Comparison of ENCODE assay signal across 14 mouse cellular contexts in the genomic region with DNA sequence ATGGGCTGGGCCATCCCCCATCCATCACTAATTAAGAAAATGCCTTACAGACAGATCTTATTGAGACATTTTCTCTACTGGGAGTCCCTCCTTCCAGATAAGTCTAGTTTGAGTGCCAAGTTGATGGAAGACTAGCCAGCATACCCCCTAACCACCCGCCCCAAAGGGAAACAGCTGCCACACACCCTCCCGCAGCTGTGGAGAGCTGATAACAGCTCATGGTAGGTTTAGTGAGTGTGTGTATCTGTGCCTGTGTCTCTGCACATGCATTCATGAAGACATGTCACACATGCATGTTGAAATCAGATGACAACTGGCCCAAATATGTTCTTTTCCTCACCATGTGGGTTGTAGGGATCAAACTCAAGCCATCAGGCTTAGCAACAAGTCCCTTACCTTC. TPM values are rescaled to one million over a fixed set of nuclear protein-coding genes. Genes with fewer than 3 reads are reported as not detected.
DNase-seq lines count a peak whose midpoint lies in the region; ATAC-seq lines count a peak whose summit lies in the region.
"Had no signal": no experiment of that assay in that cellular context is flagged by ENCODE, and none has a peak within 500 bp of the region (broad histone marks: within the 10 kb centered on the region; RNA-seq: fewer than 3 reads in every experiment).

No protein-coding gene starts in this region.

- H3K9me3 ChIP-seq in lung, embryonic 15.5 days, result no peaks in the 10 kb centered on the region
- no peaks in the 10 kb centered on the region for H3K9me3 ChIP-seq in liver, embryonic 16.5 days (replicated peaks; ENCODE audit: control insufficient read depth, low read length)
- no peaks in the 10 kb centered on the region for H3K9me3 ChIP-seq in forebrain, embryonic 15.5 days
- H3K9me3 ChIP-seq: limb, embryonic 12.5 days; midbrain, embryonic 13.5 days; neural tube, embryonic 13.5 days had no signal

- DNase-seq in lung, adult 18-20 months, result no peak
- DNase-seq in c-Kit-positive CD71-positive TER-119-positive erythroid progenitor cells, embryonic 14.5 days (ENCODE audit: low spot score), result peak; percentile 89
- DNase-seq in thymus, postnatal 10 days (ENCODE audit: low spot score in 2 of 2), result peak; percentile 58 to 62
- no peak for DNase-seq in gastrocnemius, adult 8-10 months (ENCODE audit: low spot score in 2 of 2)
- no peak for DNase-seq in cerebellum, postnatal 10 days
- DNase-seq: gastrocnemius, postnatal 25 days; heart, postnatal 14 days; kidney, adult 18-20 months had no signal

- no peak overlapping the region for H3K4me3 ChIP-seq in lung, embryonic 15.5 days
- no peak overlapping the region for H3K4me3 ChIP-seq in liver, embryonic 16.5 days (ENCODE audit: low read depth, low read length)
- H3K4me3 ChIP-seq in forebrain, embryonic 15.5 days, result no peak overlapping the region
- H3K4me3 ChIP-seq: limb, embryonic 12.5 days; midbrain, embryonic 13.5 days; neural tube, embryonic 13.5 days had no signal

- H3K27me3 ChIP-seq in lung, embryonic 15.5 days, result no peaks in the 10 kb centered on the region
- no peaks in the 10 kb centered on the region for H3K27me3 ChIP-seq in liver, embryonic 16.5 days (ENCODE audit: control insufficient read depth, insufficient read depth, low read depth, low read length)
- H3K27me3 ChIP-seq in forebrain, embryonic 15.5 days, result no peaks in the 10 kb centered on the region
- H3K27me3 ChIP-seq: limb, embryonic 12.5 days; midbrain, embryonic 13.5 days had no signal

- WGBS in lung, embryonic 15.5 days, result 63% methylated on average over 2 of the region's 2 CpGs
- 14% methylated on average over 2 of the region's 2 CpGs for WGBS in liver, embryonic 16.5 days (ENCODE audit: insufficient replicate concordance)
- 90% methylated on average over 2 of the region's 2 CpGs for WGBS in forebrain, embryonic 15.5 days

- 0 out of 2 replicates have a peak, but pooled peaks cover 3% of the 10 kb centered on the region for H3K4me1 ChIP-seq in lung, embryonic 15.5 days
- peaks cover 52% of the 10 kb centered on the region for H3K4me1 ChIP-seq in liver, embryonic 16.5 days (ENCODE audit: control insufficient read depth, low read depth, low read length)
- H3K4me1 ChIP-seq in forebrain, embryonic 15.5 days, result peaks cover 7% of the 10 kb centered on the region; the same call in 1 of the 2 replicates
- H3K4me1 ChIP-seq: limb, embryonic 12.5 days; midbrain, embryonic 13.5 days; neural tube, embryonic 13.5 days had no signal

- no peak overlapping the region for H3K9ac ChIP-seq in lung, embryonic 15.5 days
- peak overlapping the region; percentile 5; the same call in 1 of the 2 replicates for H3K9ac ChIP-seq in liver, embryonic 16.5 days (ENCODE audit: low read depth, low read length)
- no peak overlapping the region for H3K9ac ChIP-seq in forebrain, embryonic 15.5 days (replicated peaks)
- H3K9ac ChIP-seq: limb, embryonic 12.5 days; midbrain, embryonic 13.5 days; neural tube, embryonic 13.5 days had no signal

- no peak overlapping the region for H3K27ac ChIP-seq in lung, embryonic 15.5 days
- H3K27ac ChIP-seq in liver, embryonic 16.5 days (ENCODE audit: low read length), result peak overlapping the region; percentile 94
- no peak overlapping the region for H3K27ac ChIP-seq in forebrain, embryonic 15.5 days (replicated peaks)
- H3K27ac ChIP-seq: limb, embryonic 12.5 days; midbrain, embryonic 13.5 days; neural tube, embryonic 13.5 days had no signal

- no peaks in the 10 kb centered on the region for H3K36me3 ChIP-seq in lung, embryonic 15.5 days
- no peaks in the 10 kb centered on the region for H3K36me3 ChIP-seq in liver, embryonic 16.5 days (ENCODE audit: control insufficient read depth, insufficient read depth)
- no peaks in the 10 kb centered on the region for H3K36me3 ChIP-seq in forebrain, embryonic 15.5 days
- H3K36me3 ChIP-seq: limb, embryonic 12.5 days; midbrain, embryonic 13.5 days; neural tube, embryonic 13.5 days had no signal

- no peak overlapping the region for H3K4me2 ChIP-seq in lung, embryonic 15.5 days
- peak overlapping the region; percentile 58 for H3K4me2 ChIP-seq in liver, embryonic 16.5 days (ENCODE audit: low read depth, low read length)
- H3K4me2 ChIP-seq in forebrain, embryonic 15.5 days (replicated peaks), result no peak overlapping the region
- H3K4me2 ChIP-seq: limb, embryonic 12.5 days; midbrain, embryonic 13.5 days; neural tube, embryonic 13.5 days had no signal

- peak; percentile 43; the same call in 1 of the 2 replicates for ATAC-seq in lung, embryonic 15.5 days (ENCODE audit: borderline replicate concordance, extremely low read depth, low FRiP score, low TSS enrichment)
- ATAC-seq in liver, embryonic 16.5 days (ENCODE audit: low read depth), result peak; percentile 99
- ATAC-seq in forebrain, embryonic 15.5 days (replicated peaks), result no peak
- ATAC-seq: midbrain, embryonic 13.5 days had no signal

RNA-seq across cellular contexts. Expression of gene 2610301B20Rik, which starts 40.5 kb away (rescaled TPM):
- 28.4 and 28.8 TPM in 2 replicates for polyA plus RNA-seq in lung, embryonic 15.5 days (2015; fragmentation: Nextera tagmentation; extraction: Ambion mirVana)
- 7.9 and 8.3 TPM in 2 replicates for polyA plus RNA-seq in liver, embryonic 16.5 days (2015; fragmentation: Nextera tagmentation; extraction: Ambion mirVana)
- 1 to 10 TPM; 2.8 to 4.7 (median 3.7) TPM for total RNA-seq in gastrocnemius, adult 8-10 months (2022)
- polyA plus RNA-seq in forebrain, embryonic 15.5 days (2015; fragmentation: Nextera tagmentation; extraction: Ambion mirVana), result 40.8 and 47.6 TPM in 2 replicates

Comparison
In these comparisons a context has a peak if more than half of its experiments do, and no peak if none do; other contexts are left out.
1. DNase-seq: peak in c-Kit-positive CD71-positive TER-119-positive erythroid progenitor cells, embryonic 14.5 days (single experiment) and thymus, postnatal 10 days (2 of 2); none in lung, adult 18-20 months (0 of 2), gastrocnemius, adult 8-10 months (0 of 2) and cerebellum, postnatal 10 days (0 of 2).